Mouse (Mus musculus): ENCODE results near the gene D430041D05Rik.

D430041D05Rik gene

GRCm38 (mm10) chr2:104192401-104193141, 218.2 kb downstream of the D430041D05Rik start:
- DNase-seq (ENCODE audit: low spot score in 2 of 2) = no peak

DNA sequence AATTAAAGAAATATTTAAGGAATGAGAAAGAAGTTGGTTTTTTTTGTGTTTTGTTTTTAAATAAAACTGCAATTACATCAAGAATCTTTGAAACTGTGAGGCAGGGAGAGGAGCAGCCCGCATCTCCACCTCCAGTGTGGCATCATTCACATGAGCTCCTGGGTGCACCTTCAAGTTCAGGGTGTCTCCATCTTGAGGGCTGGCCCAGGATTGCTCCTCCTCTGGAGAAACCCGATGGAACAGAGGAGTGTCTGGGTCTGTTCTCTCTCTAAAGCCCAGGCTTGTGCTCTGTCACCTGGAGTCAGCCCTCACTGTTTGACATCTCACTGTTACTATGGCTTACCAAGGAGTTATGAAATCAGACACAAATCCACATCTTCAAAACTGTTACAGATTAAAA, 219.1 kb downstream of the D430041D05Rik start:
- DNase-seq (ENCODE audit: low spot score in 2 of 2) = no peak

GRCm38 (mm10) chr2:104188859-104189258, 222.0 kb downstream of the D430041D05Rik start:
- no peak for DNase-seq (ENCODE audit: low spot score in 2 of 2)

DNA sequence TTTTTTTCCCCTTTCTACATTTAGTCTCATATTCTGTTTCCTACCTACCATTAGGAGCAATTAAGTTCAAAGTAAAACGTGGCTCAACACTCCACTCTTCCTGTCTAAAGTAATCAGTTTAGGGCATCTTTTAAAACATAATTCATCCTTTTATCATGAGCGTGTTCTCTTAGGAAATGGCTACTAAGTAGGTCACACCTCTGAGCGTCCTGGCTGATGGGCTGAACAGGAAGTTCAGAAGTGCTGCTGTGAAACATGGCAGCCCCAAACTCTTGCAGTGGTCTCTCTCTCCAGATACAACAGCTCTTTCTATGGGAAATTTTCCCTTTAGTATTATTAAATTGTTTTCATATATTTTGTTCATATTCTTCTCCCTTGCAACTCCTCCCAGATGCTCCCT, 223.7 kb downstream of the D430041D05Rik start:
- DNase-seq (ENCODE audit: low spot score in 2 of 2) = no peak

GRCm38 (mm10) chr2:104185616-104186015, 225.2 kb downstream of the D430041D05Rik start:
- no peak for DNase-seq (ENCODE audit: low spot score in 2 of 2)

- DNase-seq (ENCODE audit: low spot score in 2 of 2) = no peak
These were observed 226.5 kb downstream of the D430041D05Rik start for GRCm38 (mm10) chr2:104184296-104184695.

GRCm38 (mm10) chr2:104183246-104183845, 227.5 kb downstream of the D430041D05Rik start:
- DNase-seq (ENCODE audit: low spot score in 2 of 2) = no peak

DNA sequence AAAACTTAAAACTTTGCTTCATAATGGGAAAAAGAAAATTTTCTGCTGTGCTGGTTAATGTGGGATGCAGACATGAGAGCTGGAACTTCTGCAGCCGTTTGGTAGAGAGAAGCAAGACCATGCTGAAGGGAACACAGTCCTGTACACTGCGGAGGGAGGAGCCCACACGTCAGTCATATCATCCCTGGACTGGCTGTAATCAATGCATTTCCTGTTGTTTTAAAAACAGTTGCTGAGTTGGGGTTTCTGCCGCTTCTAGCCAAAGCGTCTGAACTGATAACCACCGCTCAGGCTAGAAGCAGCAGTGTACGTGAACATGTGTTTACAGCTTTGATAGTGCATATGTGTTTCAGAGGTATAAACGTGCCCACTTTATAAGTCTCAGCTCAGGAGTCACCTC, 231.2 kb downstream of the D430041D05Rik start:
- DNase-seq (ENCODE audit: low spot score in 2 of 2) = no peak

DNA sequence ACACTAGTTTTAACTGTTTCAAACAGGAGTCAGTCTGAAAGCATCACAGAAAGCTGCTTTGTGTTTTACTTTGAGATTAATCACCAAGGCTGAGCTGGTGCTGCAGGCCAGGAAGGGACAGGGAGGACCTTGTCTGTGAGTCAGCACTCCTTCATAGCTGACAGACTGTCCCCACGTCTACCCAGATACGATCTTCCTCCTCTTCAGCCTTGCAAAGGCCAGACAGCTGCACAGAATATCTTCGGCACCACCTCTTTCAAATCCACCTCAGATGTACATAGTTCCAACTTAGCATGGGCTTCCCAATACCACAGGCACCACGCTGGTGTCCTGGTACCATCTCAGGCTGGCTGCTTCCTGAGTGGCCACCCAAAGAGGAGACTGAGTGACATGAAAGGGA, 232.6 kb downstream of the D430041D05Rik start:
- no peak for DNase-seq (ENCODE audit: low spot score in 2 of 2)

- DNase-seq (ENCODE audit: low spot score in 2 of 2) = no peak
These were observed 233.7 kb downstream of the D430041D05Rik start for GRCm38 (mm10) chr2:104176979-104177704.

DNA sequence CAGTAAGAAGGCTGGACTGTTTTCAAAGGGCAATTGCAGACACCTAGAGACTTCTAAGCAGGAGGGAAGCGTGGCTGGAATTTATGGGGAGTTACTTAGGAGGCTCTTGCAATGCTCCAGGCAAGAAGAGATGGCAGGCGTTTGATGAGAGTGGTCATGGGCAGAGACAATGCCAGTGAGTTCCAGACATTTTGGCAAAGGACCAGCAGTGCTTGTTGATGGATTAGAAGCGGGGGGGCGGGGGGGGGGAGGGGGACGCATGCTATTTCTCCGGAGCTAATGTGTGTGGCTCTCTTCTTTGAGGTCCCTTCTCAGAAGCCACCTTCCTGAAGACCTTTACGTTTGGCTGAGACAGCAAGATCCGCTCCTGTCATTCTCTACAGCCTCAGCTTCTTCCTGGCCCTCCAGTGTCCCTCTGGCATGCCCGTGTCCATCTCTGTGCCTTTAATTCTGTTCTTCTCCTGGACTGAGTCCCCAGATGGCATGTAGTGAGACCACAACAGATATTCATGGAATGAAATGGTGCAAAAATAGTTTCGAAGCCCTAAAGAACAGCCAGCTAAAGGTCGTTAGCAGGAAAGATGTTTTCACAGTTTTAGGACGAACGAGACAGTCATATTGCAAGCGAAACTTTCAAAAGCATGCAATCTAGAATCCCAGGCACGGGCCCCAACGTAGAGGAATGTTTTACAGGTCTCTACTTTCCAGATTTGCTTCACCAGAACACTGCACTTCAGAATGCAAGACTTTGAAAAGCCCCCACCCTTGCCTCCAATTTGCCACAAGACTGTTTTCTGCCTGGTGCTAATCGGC, 234.4 kb downstream of the D430041D05Rik start:
- DNase-seq (ENCODE audit: low spot score in 2 of 2) = no peak

GRCm38 (mm10) chr2:104175476-104176165, 235.2 kb downstream of the D430041D05Rik start:
- no peak for DNase-seq (ENCODE audit: low spot score in 2 of 2)

DNA sequence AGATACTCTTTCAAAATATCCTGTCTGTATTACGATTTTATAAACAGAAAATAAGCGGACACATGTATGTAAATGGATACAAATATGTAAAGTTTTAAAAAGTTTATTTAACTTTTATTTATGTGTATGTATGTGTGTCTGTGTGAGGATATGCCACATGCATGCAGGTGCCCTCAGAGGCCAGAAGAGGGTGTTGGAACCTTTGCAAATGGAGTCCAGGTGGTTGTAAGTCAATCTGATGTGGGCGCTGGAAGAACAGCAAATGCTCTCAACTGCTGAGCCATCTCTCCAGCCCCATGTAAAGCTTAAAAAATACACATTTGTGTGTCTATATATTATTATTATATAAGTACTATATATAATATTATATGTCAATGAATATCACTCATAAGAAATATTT, 237.4 kb downstream of the D430041D05Rik start:
- DNase-seq (ENCODE audit: low spot score in 2 of 2) = no peak

DNA sequence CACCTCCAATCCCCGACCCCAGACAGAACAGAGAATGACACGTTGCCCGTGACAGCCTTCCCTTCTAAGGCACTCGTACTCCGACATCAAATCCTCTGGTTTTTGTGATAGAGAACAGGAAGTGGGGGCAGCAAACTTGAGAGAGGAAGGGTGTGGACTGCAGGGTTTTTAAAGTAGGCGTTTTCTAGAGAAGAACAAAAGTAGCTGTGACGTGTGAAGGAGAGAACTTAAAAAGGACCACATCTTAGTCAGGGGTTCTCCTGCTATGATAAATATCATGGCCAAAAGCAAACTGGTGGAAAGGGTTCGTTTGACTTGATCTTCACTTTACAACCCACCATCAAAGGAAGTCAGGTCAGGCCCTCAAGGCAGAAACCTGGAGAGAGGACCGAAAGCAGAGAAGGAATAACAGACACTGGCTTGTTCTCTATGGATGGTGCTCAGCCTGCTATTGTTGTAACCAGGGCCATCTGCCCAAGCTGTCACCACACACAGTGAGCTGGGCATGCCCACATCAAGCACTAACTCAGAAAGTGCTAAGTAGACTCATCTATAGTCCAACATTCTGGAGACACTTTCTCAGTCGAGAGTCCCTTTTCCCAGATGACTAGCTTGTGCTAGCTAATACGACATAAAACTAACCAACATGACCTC, 238.0 kb downstream of the D430041D05Rik start:
- no peak for DNase-seq (ENCODE audit: low spot score in 2 of 2)

GRCm38 (mm10) chr2:104168186-104168896, 242.5 kb downstream of the D430041D05Rik start:
- DNase-seq (ENCODE audit: low spot score in 2 of 2) = no peak

DNA sequence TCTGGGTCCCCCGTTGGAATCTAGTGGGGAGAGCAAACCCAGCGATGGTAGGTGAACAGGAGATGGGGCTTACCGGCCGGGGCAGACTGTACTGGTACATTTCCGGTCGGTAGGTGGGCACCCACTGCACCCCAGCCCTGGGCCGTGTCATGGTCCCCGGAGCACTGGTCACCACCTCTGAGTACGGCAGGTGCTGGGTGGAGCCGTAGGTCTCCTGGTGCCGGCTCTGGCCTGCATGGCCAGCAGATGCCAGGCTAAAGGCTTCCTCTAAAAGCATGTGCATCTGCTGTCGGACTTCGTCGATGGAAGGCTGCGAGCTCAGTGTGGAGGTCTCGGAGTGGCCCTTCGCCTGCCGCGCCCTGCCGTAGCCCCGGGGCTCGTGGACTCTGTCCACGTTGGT, 243.0 kb downstream of the D430041D05Rik start:
- no peak for DNase-seq (ENCODE audit: low spot score in 2 of 2)

GRCm38 (mm10) chr2:104165631-104166030, 245.2 kb downstream of the D430041D05Rik start:
- no peak for DNase-seq (ENCODE audit: low spot score in 2 of 2)

GRCm38 (mm10) chr2:104163978-104164487, 246.8 kb downstream of the D430041D05Rik start:
- no peak for DNase-seq (ENCODE audit: low spot score in 2 of 2)

GRCm38 (mm10) chr2:104163418-104163817, 247.4 kb downstream of the D430041D05Rik start:
- no peak for DNase-seq (ENCODE audit: low spot score in 2 of 2)

DNA sequence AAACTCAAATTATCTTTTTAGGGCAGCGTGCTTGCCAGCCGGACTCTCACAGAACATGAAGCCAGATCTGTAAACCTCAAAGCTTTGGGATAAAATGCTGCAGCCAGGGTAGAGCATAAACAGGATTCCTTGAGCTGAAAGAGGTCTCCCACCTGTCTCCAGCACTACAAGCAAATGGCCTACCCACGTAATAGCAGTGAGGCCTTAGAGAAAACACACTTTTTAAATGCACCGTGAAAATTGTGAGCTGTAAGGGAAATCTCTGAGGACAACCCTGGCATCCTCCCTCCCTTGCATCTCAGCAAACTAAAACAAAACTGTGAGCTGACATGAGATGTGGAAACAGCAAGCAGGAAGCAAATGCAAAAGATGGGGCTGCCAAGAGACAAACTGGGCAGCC, 253.0 kb downstream of the D430041D05Rik start:
- DNase-seq (ENCODE audit: low spot score in 2 of 2) = no peak
